Mouse (Mus musculus) G1E (cell line): Measurements from ENCODE around the gene Ifitm10.

ENCODE experiments used
- CTCF ChIP-seq: IDR thresholded peaks from 2 replicates; pipeline ENCODE4 v1.5.1; 2012; ENCODE audit warnings: low read depth, low read length, inconsistent platforms, mixed read lengths
- GATA1 ChIP-seq: IDR thresholded peaks from 2 replicates; pipeline ENCODE4 v1.6.1; 2012; ENCODE audit warnings: borderline replicate concordance, low read length, inconsistent platforms, mixed read lengths
- TAL1 ChIP-seq: conservative IDR thresholded peaks from 2 replicates; pipeline ENCODE4 v1.6.1; 2012; ENCODE audit warnings: low read depth, low read length, inconsistent platforms, mixed read lengths

DNA sequence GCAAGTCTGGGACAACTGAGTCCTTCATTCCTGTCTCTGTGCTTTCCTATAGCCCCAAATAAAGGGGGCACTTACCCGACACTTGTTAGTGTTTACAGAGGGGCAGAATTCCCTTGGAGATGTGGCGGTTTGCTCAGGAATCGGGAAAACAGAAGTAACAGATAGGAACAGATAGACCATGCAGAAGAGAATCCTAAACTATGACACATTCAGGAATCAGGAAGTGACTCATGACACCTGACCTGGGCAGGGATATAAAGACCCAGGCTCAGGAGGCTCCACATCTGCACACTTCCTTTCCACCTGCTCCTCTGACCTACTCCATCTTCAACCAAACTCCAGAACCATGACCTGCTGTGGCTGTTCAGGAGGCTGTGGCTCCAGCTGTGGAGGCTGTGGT, 70.3 kb downstream of the Ifitm10 start, which contains the start of gene Krtap5-4:
- TF ChIP-seq CTCF, result no peak
- no peak for TF ChIP-seq GATA1
- no peak for TF ChIP-seq TAL1
